Mouse (Mus musculus) left cerebral cortex, postnatal 14 days (tissue): ENCODE data around the gene Sprr2b. TPM values are rescaled to one million over a fixed set of nuclear protein-coding genes. Genes with fewer than 3 reads are reported as not detected.
"Not testable (repeated sequence)": the region's sequence is repeated elsewhere in the genome, so short reads cannot be mapped to it uniquely, and the experiment has no call there.

ENCODE experiments used
- DNase-seq, 2 experiments: peaks; one replicate each; pipeline ENCODE4 v3.0.0; 2021 to 2022; ENCODE audit warnings: low spot score in 2 of 2, mixed read lengths in 1 of 2
- intact Hi-C: fragments of 180-260 bp; cut with DNase I; formaldehyde crosslinking; loops from one replicate; pipeline ENCODE4 v1.15.1; 2025
- long read RNA-seq, 2 experiments: library from polyadenylated mRNA; stranded (forward); transcript quantifications; one replicate each; pipeline ENCODE4 v2.0.0; 2021
- total RNA-seq, 2 experiments: library from RNA; stranded (reverse); gene quantifications; 2 replicates each; pipeline ENCODE4 v1.2.3; 2021

The Sprr2b gene
- not detected for total RNA-seq
- long read RNA-seq, experiment 1 = 0 reads
- long read RNA-seq, experiment 2 = 0 reads

GRCm38 (mm10) chr3:92316320-92316719 is at the start of gene Sprr2b:
Gene Sprr2b (plus strand): TSS chr3:92316620.
- no peak for DNase-seq
- intact Hi-C loops = no loop called here

GRCm38 (mm10) chr3:92271414-92271985 is 44.9 kb upstream of the Sprr2b start:
- intact Hi-C loops, DNase-seq: not testable (repeated sequence)

GRCm38 (mm10) chr3:92273504-92273903 is 42.9 kb upstream of the Sprr2b start:
- DNase-seq, intact Hi-C loops: not testable (repeated sequence)

GRCm38 (mm10) chr3:92274018-92274417 is 42.4 kb upstream of the Sprr2b start:
- intact Hi-C loops, DNase-seq: not testable (repeated sequence)

GRCm38 (mm10) chr3:92279663-92280062 is 36.8 kb upstream of the Sprr2b start:
- intact Hi-C loops, DNase-seq: not testable (repeated sequence)

- intact Hi-C loops, DNase-seq: not testable (repeated sequence)
These were observed 35.3 kb upstream of the Sprr2b start for GRCm38 (mm10) chr3:92280963-92281606.

GRCm38 (mm10) chr3:92285101-92285500 is 31.3 kb upstream of the Sprr2b start, which contains the start of gene Sprr2a3:
Gene Sprr2a3 (plus strand): TSS chr3:92285417.
- DNase-seq, intact Hi-C loops: not testable (repeated sequence)

- DNase-seq, intact Hi-C loops: not testable (repeated sequence)
These were observed 27.9 kb upstream of the Sprr2b start for GRCm38 (mm10) chr3:92288489-92288888.

GRCm38 (mm10) chr3:92307406-92307805 is 9.0 kb upstream of the Sprr2b start:
- intact Hi-C loops = no loop called here

GRCm38 (mm10) chr3:92317384-92317783 is 964 bp downstream of the Sprr2b start:
- intact Hi-C loops = no loop called here
- DNase-seq = no peak

More at GRCm38 (mm10) chr3:92307406-92307805, 9.0 kb upstream of the Sprr2b start:
- no peak for DNase-seq

GRCm38 (mm10) chr3:92336278-92336677 is 19.9 kb downstream of the Sprr2b start:
- intact Hi-C loops = no loop called here

GRCm38 (mm10) chr3:92338840-92339239 is 22.4 kb downstream of the Sprr2b start, which contains the start of gene Sprr2d:
Gene Sprr2d (plus strand): TSS chr3:92339140.
- intact Hi-C loops = no loop called here
- DNase-seq = no peak

More at GRCm38 (mm10) chr3:92336278-92336677, 19.9 kb downstream of the Sprr2b start:
- no peak for DNase-seq

- intact Hi-C loops = no loop called here
- DNase-seq = no peak
These were observed 35.4 kb downstream of the Sprr2b start, which contains the start of gene Sprr2e for GRCm38 (mm10) chr3:92351843-92352242. Gene Sprr2e (plus strand): TSS chr3:92352143.

- no peak for DNase-seq
- intact Hi-C loops = no loop called here
These were observed 45.2 kb downstream of the Sprr2b start for GRCm38 (mm10) chr3:92361619-92362018.

- intact Hi-C loops = no loop called here
- no peak for DNase-seq
These were observed 48.5 kb downstream of the Sprr2b start, which contains the start of gene Sprr2f for GRCm38 (mm10) chr3:92364887-92365286. Gene Sprr2f (plus strand): TSS chr3:92365187.

Other genes starting within 250 kb of the Sprr2b start
- 1 to 10 TPM; 3.1 to 3.7 TPM for gene Lor, start 233.5 kb upstream of the Sprr2b start, total RNA-seq
- gene Prr9, start 192.7 kb upstream of the Sprr2b start, total RNA-seq = not detected
- not detected for gene Lelp1, start 173.9 kb upstream of the Sprr2b start, total RNA-seq
- gene Sprr2a1, start 100.8 kb upstream of the Sprr2b start, total RNA-seq = not detected
- not detected for gene Sprr2a2, start 100.7 kb upstream of the Sprr2b start, total RNA-seq
- not detected for gene Sprr2a3, start 31.2 kb upstream of the Sprr2b start, total RNA-seq
- not detected for gene Sprr2d, start 22.5 kb downstream of the Sprr2b start, total RNA-seq
- not detected for gene Sprr2e, start 35.5 kb downstream of the Sprr2b start, total RNA-seq
- not detected for gene Sprr2f, start 48.6 kb downstream of the Sprr2b start, total RNA-seq
- gene Sprr2h, start 69.1 kb downstream of the Sprr2b start, total RNA-seq = not detected
- not detected for gene Sprr2i, start 91.4 kb downstream of the Sprr2b start, total RNA-seq
- gene Sprr2j-ps, start 101.5 kb downstream of the Sprr2b start, total RNA-seq = not detected
- 1 to 10 TPM; 1.4 to 3.5 TPM for gene Gm9774, start 112.8 kb downstream of the Sprr2b start, total RNA-seq
- not detected for gene Sprr2k, start 116.0 kb downstream of the Sprr2b start, total RNA-seq
- gene Sprr1b, start 122.2 kb downstream of the Sprr2b start, total RNA-seq = not detected
- not detected for gene Sprr3, start 142.1 kb downstream of the Sprr2b start, total RNA-seq
- not detected for gene Sprr1a, start 169.3 kb downstream of the Sprr2b start, total RNA-seq
- gene Sprr4, start 183.9 kb downstream of the Sprr2b start, total RNA-seq = not detected
- not detected for gene 2310046K23Rik, start 217.9 kb downstream of the Sprr2b start, total RNA-seq